Mouse (Mus musculus): Measurements from ENCODE around the gene Csnk2a2. TPM values are rescaled to one million over a fixed set of nuclear protein-coding genes. Genes with fewer than 3 reads are reported as not detected.

Csnk2a2 gene
- total RNA-seq, 2 experiments from 2014 or later = 32.9 to 36.3 TPM

- DNase-seq = peak in 1 of 2 experiments; percentile 4
- intact Hi-C loops (cut with DNase I) = loop anchor here (2.0 to 5.0 kb wide), 2 partner anchors 51 to 141 kb away; no protein-coding TSS in a partner anchor
Observed at GRCm38 (mm10) chr8:95487800-95488697, 1.8 kb downstream of the Csnk2a2 start.

GRCm38 (mm10) chr8:95470008-95470407 is 19.8 kb downstream of the Csnk2a2 start:
- intact Hi-C loops (cut with DNase I) = no loop called here
- DNase-seq = no peak

GRCm38 (mm10) chr8:95468995-95469394 is 20.8 kb downstream of the Csnk2a2 start:
- intact Hi-C loops (cut with DNase I) = loop anchor here (10.0 kb wide), 1 partner anchor 624 kb away; no protein-coding TSS in a partner anchor
- DNase-seq = no peak

- intact Hi-C loops (cut with DNase I) = loop anchor here (10.0 kb wide), 1 partner anchor 622 kb away; no protein-coding TSS in a partner anchor
- no peak for DNase-seq
Observed at GRCm38 (mm10) chr8:95466543-95466942, 23.3 kb downstream of the Csnk2a2 start.

- no peak for DNase-seq
- intact Hi-C loops (cut with DNase I) = no loop called here
Observed at GRCm38 (mm10) chr8:95452518-95452917, 37.3 kb downstream of the Csnk2a2 start.

- DNase-seq = no peak
- intact Hi-C loops (cut with DNase I) = no loop called here
Observed at GRCm38 (mm10) chr8:95450271-95450670, 39.6 kb downstream of the Csnk2a2 start.

GRCm38 (mm10) chr8:95447661-95448060 is 42.2 kb downstream of the Csnk2a2 start:
- intact Hi-C loops (cut with DNase I) = no loop called here
- DNase-seq = no peak

- intact Hi-C loops (cut with DNase I) = no loop called here
- no peak for DNase-seq
Observed at GRCm38 (mm10) chr8:95445042-95445441, 44.8 kb downstream of the Csnk2a2 start.

GRCm38 (mm10) chr8:95441491-95442039 is 48.3 kb downstream of the Csnk2a2 start:
- intact Hi-C loops (cut with DNase I) = no loop called here
- no peak for DNase-seq

GRCm38 (mm10) chr8:95440168-95440709 is 49.6 kb downstream of the Csnk2a2 start:
- intact Hi-C loops (cut with DNase I) = no loop called here
- no peak for DNase-seq

- intact Hi-C loops (cut with DNase I) = no loop called here
- no peak for DNase-seq
Observed at GRCm38 (mm10) chr8:95439421-95439820, 50.4 kb downstream of the Csnk2a2 start.

- intact Hi-C loops (cut with DNase I) = loop anchor here (2.0 kb wide), 1 partner anchor 51 kb away; no protein-coding TSS in a partner anchor
- no peak for DNase-seq
Observed at GRCm38 (mm10) chr8:95437341-95437992, 52.4 kb downstream of the Csnk2a2 start.

- no peak for DNase-seq
- intact Hi-C loops (cut with DNase I) = loop anchor here (2.0 kb wide), 1 partner anchor 53 kb away; no protein-coding TSS in a partner anchor
Observed at GRCm38 (mm10) chr8:95435930-95436329, 53.9 kb downstream of the Csnk2a2 start.

- DNase-seq = no peak
- intact Hi-C loops (cut with DNase I) = no loop called here
Observed at GRCm38 (mm10) chr8:95435471-95435870, 54.4 kb downstream of the Csnk2a2 start.

GRCm38 (mm10) chr8:95434686-95435439 is 55.0 kb downstream of the Csnk2a2 start, which contains the start of gene Cfap20:
Gene Cfap20, minus strand, starts transcription at chr8:95434869.
- peak; percentile 99 to 100 for DNase-seq
- intact Hi-C loops (cut with DNase I) = loop anchor here (1.0 to 5.0 kb wide), 2 partner anchors 83 to 183 kb away; partner anchors contain the start of gene Mmp15

GRCm38 (mm10) chr8:95434233-95434632 is 55.6 kb downstream of the Csnk2a2 start:
- DNase-seq = no peak
- intact Hi-C loops (cut with DNase I) = loop anchor here (1.0 to 5.0 kb wide), 2 partner anchors 82 to 182 kb away; partner anchors contain the start of gene Mmp15

GRCm38 (mm10) chr8:95433124-95433523 is 56.7 kb downstream of the Csnk2a2 start:
- no peak for DNase-seq

GRCm38 (mm10) chr8:95432471-95432870 is 57.4 kb downstream of the Csnk2a2 start:
- DNase-seq = no peak
- intact Hi-C loops (cut with DNase I) = loop anchor here (5.0 kb wide), 1 partner anchor 180 kb away; no protein-coding TSS in a partner anchor

More at GRCm38 (mm10) chr8:95433124-95433523, 56.7 kb downstream of the Csnk2a2 start:
- intact Hi-C loops (cut with DNase I) = loop anchor here (5.0 kb wide), 1 partner anchor 181 kb away; no protein-coding TSS in a partner anchor

- intact Hi-C loops (cut with DNase I) = loop anchor here (1.0 to 5.0 kb wide), 4 partner anchors 37 to 178 kb away; partner anchors contain the start of gene Mmp15
- peak; percentile 50 to 63 for DNase-seq
Observed at GRCm38 (mm10) chr8:95429945-95430344, 59.9 kb downstream of the Csnk2a2 start.
